Mouse (Mus musculus): ENCODE measurements around the gene Baiap2l2. TPM values are rescaled to one million over a fixed set of nuclear protein-coding genes. Genes with fewer than 3 reads are reported as not detected.
"Not testable (repeated sequence)": the region's sequence is repeated elsewhere in the genome, so short reads cannot be mapped to it uniquely, and the experiment has no call there.

Gene Baiap2l2
- total RNA-seq, 2 experiments from 2014 or later, result 0.69 to 4.0 TPM

DNA sequence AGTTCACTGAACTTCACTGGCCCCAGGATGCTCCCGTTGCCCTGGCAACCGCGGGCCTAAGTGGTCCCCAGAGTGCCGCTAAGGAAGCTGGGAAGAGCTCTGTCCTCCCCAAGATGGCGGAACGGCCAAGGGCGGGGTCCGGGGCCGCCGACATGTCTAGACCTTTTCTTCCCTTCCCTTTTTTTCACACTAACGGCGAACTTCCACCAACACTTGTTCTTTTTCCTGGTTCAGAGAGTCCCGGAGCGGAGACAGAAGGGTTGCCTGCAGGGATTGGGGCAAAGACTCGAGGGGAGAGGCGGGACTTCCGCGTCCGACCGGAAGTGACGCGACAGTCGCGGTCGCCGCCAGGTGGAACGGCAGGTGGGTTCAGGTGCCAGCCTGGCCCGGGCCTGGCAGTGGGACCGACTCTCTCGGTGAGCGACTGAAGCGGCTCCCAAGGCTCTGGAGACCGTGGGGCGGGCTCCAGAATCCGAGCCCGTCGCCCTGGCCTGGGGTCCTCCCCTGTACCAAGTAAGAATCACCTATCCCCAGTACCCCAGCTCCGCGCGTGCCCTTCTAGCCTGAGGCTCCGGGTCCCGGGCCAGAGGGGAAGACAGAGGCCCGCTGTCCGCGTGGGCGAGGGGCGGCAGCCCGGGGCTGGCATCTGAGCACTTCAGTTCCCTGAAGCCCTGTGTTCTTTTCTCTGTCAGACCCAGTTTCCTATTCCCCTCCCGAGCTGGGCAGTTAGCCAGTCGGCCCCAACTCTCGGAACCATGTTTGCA is 56.1 kb downstream of the Baiap2l2 start, which contains the start of the genes Pick1 and Gm49486:
Pick1 (plus strand) TSS at position 116 of the 764 bp plus-strand sequence.
Gm49486 (plus strand) TSS at position 334 of the 764 bp plus-strand sequence.
- intact Hi-C loops (cut with DNase I; ENCODE audit: low total_unique reads), result no loop called here
- DNase-seq, result peak; percentile 90

DNA sequence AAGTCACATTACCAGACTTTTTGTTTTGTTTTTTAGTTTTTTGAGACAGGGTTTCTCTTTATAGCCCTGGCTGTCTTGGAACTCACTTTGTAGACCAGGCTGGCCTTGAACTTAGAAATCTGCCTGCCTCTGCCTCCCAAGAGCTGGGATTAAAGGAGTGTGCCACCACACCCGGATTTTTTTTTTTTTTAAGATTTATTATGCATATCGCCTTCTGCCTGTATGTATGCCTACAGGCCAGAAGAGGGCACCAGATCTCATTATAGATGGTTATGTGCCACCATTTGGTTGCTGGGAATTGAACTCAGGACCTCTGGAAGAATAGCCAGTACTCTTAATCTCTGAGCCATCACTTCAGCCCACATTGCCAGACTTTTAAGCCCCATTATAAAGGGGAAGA is 59.6 kb downstream of the Baiap2l2 start:
- intact Hi-C loops (cut with DNase I; ENCODE audit: low total_unique reads); DNase-seq: not testable (repeated sequence)

DNA sequence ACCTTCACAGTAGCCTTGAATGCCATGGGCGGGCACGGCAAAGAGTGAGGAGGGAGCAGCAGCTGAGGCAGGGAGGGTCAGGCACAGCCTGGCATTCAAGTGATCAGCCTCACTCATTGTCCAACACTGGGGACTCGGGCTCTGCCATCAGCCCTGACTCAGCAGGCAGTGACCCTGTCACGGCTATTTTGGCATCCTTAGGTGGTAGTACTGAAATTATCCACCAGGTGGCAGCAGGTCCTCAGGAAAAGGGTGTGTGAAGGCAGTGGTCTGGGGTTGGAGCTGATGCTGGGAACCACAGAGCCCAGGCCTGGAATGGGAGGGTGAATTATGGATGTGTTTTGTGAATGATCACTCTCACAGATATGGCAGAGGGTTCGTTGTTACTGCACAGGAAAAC is 60.7 kb downstream of the Baiap2l2 start:
- DNase-seq, result peak; percentile 79
- intact Hi-C loops (cut with DNase I; ENCODE audit: low total_unique reads), result no loop called here

GRCm38 (mm10) chr15:79223641-79224040 is 61.7 kb downstream of the Baiap2l2 start:
- DNase-seq, result no peak
- intact Hi-C loops (cut with DNase I; ENCODE audit: low total_unique reads), result no loop called here

DNA sequence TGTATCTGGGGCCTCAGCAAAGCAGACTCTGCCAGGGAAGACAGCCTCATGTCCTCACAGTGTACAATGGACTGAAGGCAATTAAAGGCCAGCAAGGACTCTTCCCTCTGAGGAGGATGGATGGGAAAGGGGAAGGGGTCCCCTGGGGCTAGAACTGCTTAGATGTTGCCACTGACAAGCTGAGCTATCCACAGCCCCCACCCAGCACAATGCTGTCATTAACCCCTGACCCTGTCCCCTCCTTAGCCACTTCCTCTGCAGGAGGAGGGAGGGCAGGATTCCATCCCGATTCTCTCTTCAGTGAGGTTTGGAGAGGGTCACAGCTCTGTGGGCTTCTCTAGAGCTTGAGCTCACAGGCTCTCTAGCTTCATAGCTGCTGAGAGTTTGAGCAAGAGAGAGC is 65.8 kb downstream of the Baiap2l2 start:
- no peak for DNase-seq
- intact Hi-C loops (cut with DNase I; ENCODE audit: low total_unique reads), result no loop called here

- DNase-seq, result no peak
- intact Hi-C loops (cut with DNase I; ENCODE audit: low total_unique reads), result no loop called here
Measured at GRCm38 (mm10) chr15:79216191-79216590, 69.1 kb downstream of the Baiap2l2 start.

DNA sequence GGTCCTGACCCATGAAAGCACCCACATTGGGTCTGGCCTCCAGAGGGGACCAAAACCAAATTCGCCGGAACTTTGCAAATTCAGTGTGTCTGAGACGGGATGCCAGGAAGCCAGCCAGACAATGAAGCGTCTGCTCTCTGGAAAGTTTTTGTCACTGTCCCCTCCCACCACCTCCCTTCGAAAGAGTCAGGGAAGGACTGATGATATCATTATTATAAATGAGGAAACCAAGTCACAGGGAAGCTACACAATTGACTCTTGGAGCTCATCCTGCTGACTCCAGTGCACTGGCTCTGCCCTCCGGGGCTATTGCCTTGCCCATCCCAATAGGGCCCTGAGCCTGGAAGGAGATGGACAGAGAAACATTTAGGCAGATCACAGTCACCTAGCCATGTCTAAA is 71.7 kb downstream of the Baiap2l2 start:
- intact Hi-C loops (cut with DNase I; ENCODE audit: low total_unique reads), result no loop called here
- no peak for DNase-seq

DNA sequence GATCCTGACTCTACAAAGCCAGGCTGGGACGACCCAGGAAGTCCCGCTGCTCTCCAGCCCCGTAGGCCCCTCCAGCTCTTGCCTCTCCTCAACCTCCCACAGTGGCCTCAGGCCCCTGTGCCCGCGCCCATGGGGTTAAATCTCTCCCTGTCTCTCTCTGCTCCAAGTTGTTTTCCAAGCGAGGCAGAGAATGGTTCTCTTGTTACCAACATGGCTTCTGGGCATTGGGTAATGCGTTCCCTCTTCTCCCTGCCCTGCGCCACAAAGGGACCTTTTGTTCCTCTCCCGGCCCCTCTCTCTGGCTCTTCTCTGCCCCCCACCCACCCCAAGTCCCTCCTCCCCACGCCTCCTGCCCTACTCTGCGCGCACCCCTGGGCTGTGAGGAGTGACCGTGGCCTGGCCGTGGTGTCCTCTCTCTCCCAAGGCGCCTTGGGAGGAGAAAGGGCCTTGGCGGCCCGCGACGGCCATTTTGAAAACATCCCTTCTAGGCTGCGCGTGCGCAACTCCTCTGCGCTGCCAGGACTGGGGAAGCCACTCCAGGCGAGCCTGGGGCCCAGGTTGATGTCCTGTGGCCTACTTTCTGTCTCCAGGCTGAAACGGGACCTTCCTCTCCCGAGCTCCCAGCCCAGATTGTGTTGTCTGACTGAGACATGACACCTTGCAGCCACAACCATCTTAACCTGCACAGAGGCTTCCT is 72.4 kb downstream of the Baiap2l2 start:
- intact Hi-C loops (cut with DNase I; ENCODE audit: low total_unique reads), result no loop called here
- DNase-seq, result no peak

GRCm38 (mm10) chr15:79210357-79210756 is 75.0 kb downstream of the Baiap2l2 start:
- intact Hi-C loops (cut with DNase I; ENCODE audit: low total_unique reads), result no loop called here
- DNase-seq, result peak; percentile 53

DNA sequence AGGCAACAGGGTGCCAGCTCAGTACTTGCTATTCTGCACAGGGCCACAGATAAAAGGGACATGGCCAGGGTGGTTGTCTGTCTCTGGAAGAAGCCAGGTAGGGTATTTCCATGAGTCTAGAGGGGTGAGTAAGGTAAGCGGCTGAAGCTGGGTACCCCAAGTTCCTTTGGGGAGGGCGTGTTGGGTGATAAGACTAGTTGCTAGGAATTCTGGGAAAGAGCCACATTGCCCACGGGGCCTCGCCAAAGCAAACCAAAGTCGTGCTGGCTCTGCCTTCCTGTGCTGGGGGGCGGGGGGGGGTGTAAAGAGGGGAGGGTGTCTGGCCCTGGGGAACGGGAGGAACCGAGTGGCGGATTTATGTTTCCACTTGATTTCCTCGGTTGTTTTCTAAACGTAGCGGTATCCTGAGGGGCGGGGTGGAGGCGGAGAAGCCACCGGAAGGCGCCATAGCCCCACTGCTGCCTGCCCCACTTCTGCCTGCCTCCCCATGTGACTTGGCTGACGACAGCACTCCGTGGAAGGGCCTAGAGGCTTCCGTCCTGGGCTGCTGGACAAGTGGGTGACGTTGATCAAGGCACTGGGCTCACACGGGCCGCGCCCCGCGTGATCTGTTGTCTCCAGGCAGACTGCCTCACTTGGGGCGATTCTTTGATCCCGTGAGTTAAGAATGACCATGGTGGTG is 76.4 kb downstream of the Baiap2l2 start:
- peak; percentile 49 for DNase-seq
- intact Hi-C loops (cut with DNase I; ENCODE audit: low total_unique reads), result no loop called here

DNA sequence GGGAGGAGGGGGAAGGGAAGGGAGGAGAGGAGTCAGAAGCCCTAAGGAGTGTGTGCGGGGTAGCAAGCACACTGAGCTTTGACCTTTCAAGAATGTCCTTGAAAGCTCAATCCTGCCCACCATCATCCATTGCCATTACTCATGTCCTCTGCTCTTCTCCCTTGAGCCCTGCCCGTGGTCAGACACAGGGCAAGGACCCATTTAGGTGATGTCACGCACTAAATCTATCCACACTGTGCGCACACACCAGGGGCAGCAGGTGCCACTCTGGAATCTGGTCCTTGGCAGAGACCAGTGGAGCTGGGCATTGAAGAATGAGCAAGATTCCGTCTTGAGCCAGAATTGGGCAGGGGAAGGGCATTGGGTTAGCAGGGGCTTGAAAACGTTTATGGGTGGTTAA is 77.1 kb downstream of the Baiap2l2 start:
- intact Hi-C loops (cut with DNase I; ENCODE audit: low total_unique reads), result no loop called here
- DNase-seq, result no peak

Other genes starting within 250 kb of the Baiap2l2 start
- gene Galr3, start 243.7 kb downstream of the Baiap2l2 start, total RNA-seq (2021), result under 1 TPM in 1 of 2 experiments, not detected in 1; 0.23 TPM
- gene Ankrd54, start 222.6 kb downstream of the Baiap2l2 start, total RNA-seq (2021), result 1 to 10 TPM; 5.4 to 6.1 TPM
- 10 to 100 TPM; 65.8 to 69.7 TPM for gene Eif3l, start 210.4 kb downstream of the Baiap2l2 start, total RNA-seq (2021)
- gene Micall1, start 176.6 kb downstream of the Baiap2l2 start, total RNA-seq (2021), result 10 to 100 TPM; 14.4 to 15.8 TPM
- 10 to 100 TPM; 62.4 to 74.9 TPM for gene Polr2f, start 144.5 kb downstream of the Baiap2l2 start, total RNA-seq (2021)
- gene 1700088E04Rik, start 144.3 kb downstream of the Baiap2l2 start, total RNA-seq (2021), result 1 to 10 TPM in 1 of 2 experiments, under 1 TPM in 1; 0.43 to 1.1 TPM
- gene Sox10, start 120.3 kb downstream of the Baiap2l2 start, total RNA-seq (2021), result 1 to 10 TPM; 2.3 to 6.5 TPM
- 10 to 100 TPM; 22.3 to 26.3 TPM for gene Pick1, start 56.4 kb downstream of the Baiap2l2 start, total RNA-seq (2021)
- gene Gm49486, start 56.1 kb downstream of the Baiap2l2 start, total RNA-seq (2021), result under 1 TPM; 0.29 to 0.38 TPM
- gene Slc16a8, start 30.8 kb downstream of the Baiap2l2 start, total RNA-seq (2021), result under 1 TPM; 0.12 to 0.38 TPM
- 1 to 10 TPM; 9.0 to 9.8 TPM for gene Pla2g6, start 42.9 kb upstream of the Baiap2l2 start, total RNA-seq (2021)
- gene Maff, start 61.1 kb upstream of the Baiap2l2 start, total RNA-seq (2021), result 1 to 10 TPM; 1.4 to 2.7 TPM
- gene Tmem184b, start 118.0 kb upstream of the Baiap2l2 start, total RNA-seq (2021), result 10 to 100 TPM; 31.5 to 32.6 TPM
- 10 to 100 TPM; 46.6 to 46.7 TPM for gene Csnk1e, start 170.0 kb upstream of the Baiap2l2 start, total RNA-seq (2021)
- under 1 TPM in 1 of 2 experiments, not detected in 1; 0.08 TPM for gene Kcnj4, start 219.7 kb upstream of the Baiap2l2 start, total RNA-seq (2021)
- gene Kdelr3, start 230.9 kb upstream of the Baiap2l2 start, total RNA-seq (2021), result 10 to 100 TPM; 14.1 to 22.6 TPM